Mouse (Mus musculus): Measurements from ENCODE around the gene Ppp4r1. TPM values are rescaled to one million over a fixed set of nuclear protein-coding genes. Genes with fewer than 3 reads are reported as not detected.
A peak's percentile ranks its signal among the peaks of the same experiment; 100 is the strongest.

Ppp4r1 gene
- total and polyA plus RNA-seq, 2 experiments from 2014 or later = 22.0 to 52.4 TPM

- TF ChIP-seq EP300 (IDR thresholded peaks at IDR 0.05; ENCODE audit: low read depth) (no peak), CTCF (IDR thresholded peaks at IDR 0.05; ENCODE audit: low read depth) (no peak)
- Histone ChIP-seq H3K4me3 (ENCODE audit: low read depth, low read length) (no peak overlapping the region), H3K4me2 (ENCODE audit: low read depth, low read length) (no peak overlapping the region), H3K27me3 (ENCODE audit: control insufficient read depth, insufficient read depth, low read length) (no peaks in the 10 kb centered on the region), H3K27ac (ENCODE audit: low read depth) (no peak overlapping the region), H3K4me1 (ENCODE audit: control insufficient read depth, insufficient read depth) (peaks cover 17% of the 10 kb centered on the region), H3K36me3 (replicated peaks; ENCODE audit: control insufficient read depth, insufficient read depth, low read length) (no peaks in the 10 kb centered on the region), H3K9ac (replicated peaks; ENCODE audit: low read depth, low read length) (no peak overlapping the region), H3K9me3 (replicated peaks; ENCODE audit: control insufficient read depth, low read length) (no peaks in the 10 kb centered on the region)
- ATAC-seq (ENCODE audit: insufficient read depth, low read depth) (no peak), DNase-seq (ENCODE audit: low spot score) (peak; percentile 17)
- 65% methylated on average over 4 of the region's 4 CpGs for WGBS
These were observed 8.8 kb upstream of the Ppp4r1 start for GRCm38 (mm10) chr17:65773617-65774016.

- no peak for DNase-seq (ENCODE audit: low spot score)
- no peak overlapping the region for H3K9ac ChIP-seq (replicated peaks; ENCODE audit: low read depth, low read length)
- no peaks in the 10 kb centered on the region for H3K36me3 ChIP-seq (replicated peaks; ENCODE audit: control insufficient read depth, insufficient read depth, low read length)
- 44% methylated on average over 7 of the region's 7 CpGs for WGBS
- H3K4me3 ChIP-seq (ENCODE audit: low read depth, low read length) = no peak overlapping the region
- H3K4me2 ChIP-seq (ENCODE audit: low read depth, low read length) = no peak overlapping the region
- no peaks in the 10 kb centered on the region for H3K9me3 ChIP-seq (replicated peaks; ENCODE audit: control insufficient read depth, low read length)
- no peaks in the 10 kb centered on the region for H3K27me3 ChIP-seq (ENCODE audit: control insufficient read depth, insufficient read depth, low read length)
- no peak for ATAC-seq (ENCODE audit: insufficient read depth, low read depth)
- no peak for TF ChIP-seq EP300 (IDR thresholded peaks at IDR 0.05; ENCODE audit: low read depth)
- TF ChIP-seq CTCF (IDR thresholded peaks at IDR 0.05; ENCODE audit: low read depth) = no peak
- no peak overlapping the region for H3K27ac ChIP-seq (ENCODE audit: low read depth)
- H3K4me1 ChIP-seq (ENCODE audit: control insufficient read depth, insufficient read depth) = peaks cover 13% of the 10 kb centered on the region
These were observed 7.9 kb upstream of the Ppp4r1 start for GRCm38 (mm10) chr17:65774439-65774838.

GRCm38 (mm10) chr17:65776228-65776627, 6.1 kb upstream of the Ppp4r1 start:
- Histone ChIP-seq H3K9ac (replicated peaks; ENCODE audit: low read depth, low read length) (no peak overlapping the region), H3K4me1 (ENCODE audit: control insufficient read depth, insufficient read depth) (peaks cover 6% of the 10 kb centered on the region), H3K27me3 (ENCODE audit: control insufficient read depth, insufficient read depth, low read length) (no peaks in the 10 kb centered on the region), H3K36me3 (replicated peaks; ENCODE audit: control insufficient read depth, insufficient read depth, low read length) (no peaks in the 10 kb centered on the region), H3K27ac (ENCODE audit: low read depth) (no peak overlapping the region), H3K4me2 (ENCODE audit: low read depth, low read length) (no peak overlapping the region), H3K9me3 (replicated peaks; ENCODE audit: control insufficient read depth, low read length) (no peaks in the 10 kb centered on the region), H3K4me3 (ENCODE audit: low read depth, low read length) (no peak overlapping the region)
- WGBS = 84% methylated on average over 1 of the region's 1 CpGs
- DNase-seq (ENCODE audit: low spot score) (no peak), ATAC-seq (ENCODE audit: insufficient read depth, low read depth) (no peak)
- no peak for TF ChIP-seq EP300 (IDR thresholded peaks at IDR 0.05; ENCODE audit: low read depth)
- no peak for TF ChIP-seq CTCF (IDR thresholded peaks at IDR 0.05; ENCODE audit: low read depth)

DNA sequence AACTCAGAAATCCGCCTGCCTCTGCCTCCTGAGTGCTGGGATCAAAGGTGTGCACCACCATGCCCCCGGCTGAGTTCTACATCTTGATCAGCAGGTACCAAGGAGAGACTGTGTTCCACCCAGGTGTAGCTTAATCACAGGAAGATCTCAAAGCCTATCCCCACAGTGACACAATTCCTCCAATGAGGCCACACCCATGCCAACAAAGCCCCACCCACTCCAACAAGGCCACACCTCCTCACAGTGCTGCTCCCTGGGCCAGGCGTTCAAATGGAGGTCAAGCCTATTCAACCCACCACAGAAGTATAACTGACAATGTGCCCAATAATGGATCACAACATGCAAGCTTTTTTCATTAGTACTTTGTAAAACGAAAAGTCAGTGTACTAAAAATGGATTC, 4.9 kb upstream of the Ppp4r1 start:
- no peak overlapping the region for H3K9ac ChIP-seq (replicated peaks; ENCODE audit: low read depth, low read length)
- no peak overlapping the region for H3K27ac ChIP-seq (ENCODE audit: low read depth)
- no peaks in the 10 kb centered on the region for H3K36me3 ChIP-seq (replicated peaks; ENCODE audit: control insufficient read depth, insufficient read depth, low read length)
- no peak overlapping the region for H3K4me3 ChIP-seq (ENCODE audit: low read depth, low read length)
- WGBS = 82% methylated on average over 4 of the region's 4 CpGs
- peaks cover 6% of the 10 kb centered on the region; the same call in 1 of the 2 replicates for H3K4me1 ChIP-seq (ENCODE audit: control insufficient read depth, insufficient read depth)
- TF ChIP-seq CTCF (IDR thresholded peaks at IDR 0.05; ENCODE audit: low read depth) (no peak), EP300 (IDR thresholded peaks at IDR 0.05; ENCODE audit: low read depth) (no peak)
- no peak for DNase-seq (ENCODE audit: low spot score)
- no peak for ATAC-seq (ENCODE audit: insufficient read depth, low read depth)
- no peaks in the 10 kb centered on the region for H3K27me3 ChIP-seq (ENCODE audit: control insufficient read depth, insufficient read depth, low read length)
- no peaks in the 10 kb centered on the region for H3K9me3 ChIP-seq (replicated peaks; ENCODE audit: control insufficient read depth, low read length)
- H3K4me2 ChIP-seq (ENCODE audit: low read depth, low read length) = no peak overlapping the region

GRCm38 (mm10) chr17:65780970-65781369, 1.4 kb upstream of the Ppp4r1 start:
- no peak for DNase-seq (ENCODE audit: low spot score)
- no peak overlapping the region for H3K4me3 ChIP-seq (ENCODE audit: low read depth, low read length)

More at GRCm38 (mm10) chr17:65780970-65781369, 1.4 kb upstream of the Ppp4r1 start:
- ATAC-seq (ENCODE audit: insufficient read depth, low read depth) = no peak
- TF ChIP-seq EP300 (IDR thresholded peaks at IDR 0.05; ENCODE audit: low read depth) = no peak
- TF ChIP-seq CTCF (IDR thresholded peaks at IDR 0.05; ENCODE audit: low read depth) = no peak
- H3K36me3 ChIP-seq (replicated peaks; ENCODE audit: control insufficient read depth, insufficient read depth, low read length) = no peaks in the 10 kb centered on the region
- H3K27ac ChIP-seq (ENCODE audit: low read depth) = no peak overlapping the region
- WGBS = 94% methylated on average over 2 of the region's 2 CpGs
- no peaks in the 10 kb centered on the region for H3K9me3 ChIP-seq (replicated peaks; ENCODE audit: control insufficient read depth, low read length)
- H3K4me2 ChIP-seq (ENCODE audit: low read depth, low read length) = no peak overlapping the region
- no peak overlapping the region for H3K9ac ChIP-seq (replicated peaks; ENCODE audit: low read depth, low read length)
- no peaks in the 10 kb centered on the region for H3K27me3 ChIP-seq (ENCODE audit: control insufficient read depth, insufficient read depth, low read length)
- H3K4me1 ChIP-seq (ENCODE audit: control insufficient read depth, insufficient read depth) = peaks cover 12% of the 10 kb centered on the region

Data from heart, postnatal 0 days (tissue).